Mouse (Mus musculus) cerebellum, postnatal 36 days (tissue): ENCODE results near the gene Tmem200a.
"Not testable (repeated sequence)": the region's sequence is repeated elsewhere in the genome, so short reads cannot be mapped to it uniquely, and the experiment has no call there.

Source experiments
- DNase-seq, 2 experiments: peaks; one replicate each; pipeline ENCODE4 v3.0.0; 2021 to 2022; ENCODE audit warnings: mixed read lengths in 2 of 2

Gene Tmem200a

GRCm38 (mm10) chr10:25962863-25963262 is 116.0 kb downstream of the Tmem200a start:
- DNase-seq = no peak

GRCm38 (mm10) chr10:25961066-25961465 is 117.8 kb downstream of the Tmem200a start:
- no peak for DNase-seq

DNA sequence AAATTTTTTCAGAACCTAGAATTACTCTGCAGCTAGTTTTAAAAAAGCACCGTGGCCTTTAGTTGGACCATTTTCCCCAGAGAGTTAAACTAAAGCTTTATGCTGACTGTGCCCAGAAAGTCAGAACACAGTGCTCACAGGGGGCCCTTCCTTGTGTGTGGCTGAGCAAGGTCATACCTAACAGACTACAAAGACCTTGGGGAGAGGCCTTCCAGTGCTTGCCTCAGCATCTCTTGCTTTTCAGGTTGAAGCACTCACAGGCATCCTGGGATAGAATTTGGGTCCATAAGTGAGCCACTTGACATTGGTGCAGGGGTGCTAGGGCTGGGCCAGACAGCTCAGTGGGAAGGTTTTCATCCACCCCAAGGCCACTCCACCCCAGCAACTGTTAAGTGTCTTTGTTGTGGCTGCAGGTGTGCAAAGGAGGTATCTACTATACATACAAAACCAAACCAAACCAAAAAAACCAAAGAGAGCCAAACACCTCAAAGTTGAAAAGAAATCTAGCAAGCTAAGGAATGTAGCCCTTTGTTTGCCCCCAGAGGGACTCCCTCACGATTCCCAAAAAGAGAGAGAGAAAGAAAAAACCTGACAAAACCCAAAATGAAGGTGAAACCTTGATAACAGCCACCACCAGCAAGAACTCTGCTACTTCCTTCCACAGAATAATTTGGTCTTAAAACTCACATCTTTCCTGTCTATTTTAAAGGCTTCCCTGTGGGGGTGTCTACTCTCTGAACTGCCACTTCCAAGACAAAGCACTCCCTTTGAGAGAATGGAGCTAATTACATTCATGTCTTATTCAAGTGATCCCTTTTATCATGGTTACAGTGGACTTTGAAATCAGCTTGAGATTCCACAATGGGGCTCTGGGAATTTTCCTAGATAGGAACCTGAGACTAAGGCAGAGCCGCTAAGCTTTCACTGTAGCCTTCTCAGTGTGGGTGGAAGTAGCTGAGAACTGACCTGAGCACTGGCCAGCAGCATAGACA is 119.8 kb downstream of the Tmem200a start:
- DNase-seq = no peak

DNA sequence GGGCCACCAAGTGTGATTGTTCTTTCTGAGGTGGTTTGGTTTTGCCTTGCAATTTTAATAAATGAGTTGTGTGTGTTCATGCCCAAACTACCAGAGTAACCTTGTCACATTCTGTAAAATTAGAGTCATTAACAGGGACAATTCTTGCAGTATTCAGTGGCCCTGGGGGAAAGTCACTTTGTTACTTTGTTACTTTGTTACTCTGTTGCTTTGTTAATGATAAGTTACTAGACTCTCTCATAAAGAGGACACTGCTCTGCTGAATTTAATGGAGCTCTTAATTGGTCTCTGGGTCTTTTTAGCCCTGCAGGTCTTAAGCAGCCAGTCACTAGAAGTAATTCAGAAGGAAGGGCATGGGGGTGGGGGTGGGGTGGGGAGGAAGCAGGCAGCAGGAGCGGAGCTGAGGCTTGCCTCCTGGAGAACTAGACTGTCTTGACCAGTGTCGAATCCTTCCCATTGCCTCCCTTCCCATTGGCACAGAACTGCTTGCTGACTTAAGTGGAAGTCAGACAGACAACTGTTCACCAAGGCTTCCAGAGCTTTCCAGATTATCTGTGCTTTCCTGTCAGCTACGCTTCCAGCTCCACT is 124.1 kb downstream of the Tmem200a start:
- no peak for DNase-seq

DNA sequence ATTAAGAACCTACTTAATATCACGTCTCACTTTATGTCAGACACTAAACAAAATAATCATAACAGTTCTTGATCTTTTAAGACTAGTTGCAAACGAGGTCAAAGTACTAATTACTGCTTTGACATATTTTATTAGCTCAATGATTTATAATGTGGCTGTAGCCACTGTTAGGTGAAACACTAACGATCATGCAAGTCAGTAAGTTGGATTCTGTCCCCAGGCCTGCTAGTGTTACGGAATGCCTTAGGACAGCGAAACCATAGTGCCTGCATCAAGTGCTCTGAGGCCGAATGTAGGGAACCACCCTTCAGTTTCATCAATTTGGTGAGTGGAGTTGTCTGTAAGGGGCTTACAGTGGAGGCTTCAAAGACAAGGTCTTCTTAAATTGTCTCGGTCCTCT is 126.0 kb downstream of the Tmem200a start:
- no peak for DNase-seq

DNA sequence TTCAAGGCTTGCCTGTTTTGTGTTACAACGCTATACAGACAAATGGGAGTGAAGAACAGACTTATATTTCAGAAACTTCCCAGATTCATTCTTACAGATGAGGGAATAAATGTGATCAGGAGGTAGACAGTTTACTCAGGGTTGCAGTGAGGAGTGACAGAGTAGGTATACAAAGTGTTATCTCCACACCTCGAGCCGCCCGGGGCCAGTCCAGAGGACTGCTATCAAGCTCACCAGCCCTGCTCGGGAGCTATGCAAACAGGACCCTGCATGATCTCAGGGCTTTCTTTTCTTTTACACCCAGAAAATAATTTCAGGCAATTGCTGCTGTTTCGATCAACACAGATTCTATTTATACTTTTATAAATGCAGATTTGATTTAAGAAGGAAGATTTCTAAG is 126.7 kb downstream of the Tmem200a start:
- DNase-seq = no peak

DNA sequence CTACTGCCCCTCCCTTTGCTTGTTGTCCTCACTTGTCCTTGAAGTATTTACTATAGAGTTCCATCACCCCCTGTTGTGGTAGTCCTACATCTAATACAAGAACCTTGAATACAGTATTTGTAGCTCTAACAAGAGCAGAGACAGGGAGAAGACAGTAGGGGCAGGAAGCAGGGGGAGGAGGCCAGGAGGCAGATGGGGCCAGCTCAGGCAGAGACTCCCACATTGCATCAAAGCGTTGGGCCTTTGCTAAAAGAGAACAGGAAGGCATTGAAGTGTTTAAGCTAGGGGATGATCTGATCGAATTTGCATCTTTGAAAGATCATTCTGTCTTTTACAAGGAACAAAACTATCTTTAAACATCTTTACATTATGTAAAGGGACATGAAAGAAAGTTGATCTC is 133.0 kb downstream of the Tmem200a start:
- DNase-seq = no peak

- DNase-seq = no peak
Measured at GRCm38 (mm10) chr10:25944641-25945040, 134.2 kb downstream of the Tmem200a start.

- no peak for DNase-seq
Measured at GRCm38 (mm10) chr10:25931796-25932195, 147.1 kb downstream of the Tmem200a start.

DNA sequence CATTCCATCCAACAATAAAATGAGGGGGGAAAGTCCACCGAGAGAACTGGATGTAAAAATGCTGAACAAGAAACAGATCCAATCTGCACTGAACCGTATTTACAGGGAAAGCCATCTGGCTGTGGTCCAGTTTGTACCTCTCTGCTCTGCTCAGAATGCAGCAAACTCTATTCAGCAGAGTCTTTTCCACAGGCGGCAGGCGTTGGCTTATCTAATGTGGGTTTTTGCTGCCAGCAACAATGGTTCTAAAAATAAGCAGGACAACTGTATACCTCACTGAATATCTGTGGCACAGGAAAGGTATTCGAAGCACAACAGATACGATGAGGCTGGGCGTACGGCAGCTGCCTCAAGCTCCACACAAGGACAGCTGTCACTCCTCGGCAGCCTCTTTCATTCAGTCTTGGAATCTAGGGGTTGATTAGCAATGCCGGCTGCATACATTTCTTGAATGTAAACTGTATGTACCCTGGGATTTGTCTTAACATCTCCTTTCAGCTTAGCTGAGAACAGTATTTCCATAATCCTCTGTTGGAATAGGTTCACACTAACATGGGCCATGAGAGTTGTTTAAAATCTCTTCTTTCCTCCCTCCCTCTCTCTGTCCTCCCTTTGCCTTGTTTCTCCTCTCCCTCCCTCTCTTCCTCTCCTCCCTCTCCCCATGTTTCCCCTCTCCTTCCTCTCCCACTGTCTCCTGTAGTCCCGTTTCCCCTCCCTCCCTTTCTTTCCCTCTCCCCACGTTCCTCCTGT is 149.3 kb downstream of the Tmem200a start:
- peak; percentile 9 to 22 for DNase-seq

GRCm38 (mm10) chr10:25928861-25929368 is 149.9 kb downstream of the Tmem200a start:
- DNase-seq = no peak

- no peak for DNase-seq
Measured at GRCm38 (mm10) chr10:25928448-25928786, 150.4 kb downstream of the Tmem200a start.

DNA sequence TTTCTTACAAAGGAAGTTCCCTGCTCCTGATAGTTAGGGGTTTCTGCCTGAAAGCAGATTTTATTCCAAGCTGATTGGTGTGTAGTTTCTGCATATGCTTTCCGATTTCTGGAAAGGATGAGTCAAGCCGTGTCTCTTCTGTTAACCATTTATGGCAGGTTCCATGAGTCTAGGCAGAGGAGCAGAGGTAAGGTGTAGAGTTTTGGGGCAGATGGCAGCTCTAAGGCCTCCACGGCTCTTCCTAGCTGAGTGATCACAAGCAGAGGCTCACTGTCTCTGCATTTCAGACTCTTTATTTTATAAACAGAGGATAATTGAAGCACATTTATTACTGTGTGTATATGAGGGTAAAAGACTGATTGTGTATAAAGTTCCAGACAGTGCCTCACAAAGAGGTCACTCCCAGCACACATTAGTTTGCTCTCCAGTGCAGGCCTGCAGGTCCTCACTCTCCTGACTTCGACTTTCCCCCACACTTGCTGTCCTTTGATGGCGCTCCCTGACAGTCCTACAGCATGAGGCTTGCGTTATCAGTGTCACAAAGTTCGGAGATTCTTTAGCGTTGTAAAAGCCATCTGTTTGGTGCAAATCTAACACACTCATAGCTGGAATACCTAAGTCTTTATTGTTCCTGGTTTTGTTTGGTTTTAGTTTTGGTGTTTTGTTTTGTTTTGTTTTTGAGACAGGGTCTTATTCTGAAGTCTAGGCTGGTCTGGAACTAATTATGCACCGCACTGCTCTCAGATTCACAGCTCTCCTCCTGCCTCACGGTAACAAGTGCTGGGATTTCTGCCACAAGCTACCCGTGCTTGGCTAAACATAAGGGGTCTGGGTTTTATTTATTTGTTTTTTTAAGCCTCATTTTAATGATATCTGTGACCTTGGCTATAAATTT is 151.1 kb downstream of the Tmem200a start:
- DNase-seq = no peak

DNA sequence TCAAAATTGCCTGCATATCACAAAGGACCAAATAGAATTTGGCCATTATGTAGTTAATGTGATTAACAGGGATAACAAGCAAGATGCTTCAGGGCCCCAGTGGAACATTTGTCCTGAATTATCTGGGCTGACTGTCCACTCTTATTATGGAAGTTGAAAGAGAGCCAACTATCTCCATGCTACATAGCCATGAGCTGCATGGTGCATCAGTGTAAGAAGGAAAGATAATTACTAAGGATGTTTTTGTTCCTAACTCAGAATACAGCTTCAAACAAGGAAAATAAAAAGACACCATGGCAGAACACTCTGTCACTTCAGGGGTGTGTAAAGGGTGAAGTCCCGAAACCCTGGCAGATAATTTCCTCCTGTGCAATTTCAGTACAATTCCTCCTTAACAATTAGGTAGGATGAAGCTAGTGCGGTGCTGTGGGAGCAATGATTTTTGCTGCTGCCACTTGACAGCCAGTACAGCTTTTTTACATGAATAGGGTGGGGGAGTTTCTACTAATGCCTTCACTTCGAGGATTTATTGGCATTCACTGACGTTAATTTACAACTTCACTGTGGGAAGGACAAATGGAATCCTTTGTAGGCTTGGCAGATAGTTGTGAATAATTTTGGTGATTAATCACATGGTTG is 158.1 kb downstream of the Tmem200a start:
- DNase-seq = no peak

GRCm38 (mm10) chr10:25918103-25918502 is 160.7 kb downstream of the Tmem200a start:
- no peak for DNase-seq

DNA sequence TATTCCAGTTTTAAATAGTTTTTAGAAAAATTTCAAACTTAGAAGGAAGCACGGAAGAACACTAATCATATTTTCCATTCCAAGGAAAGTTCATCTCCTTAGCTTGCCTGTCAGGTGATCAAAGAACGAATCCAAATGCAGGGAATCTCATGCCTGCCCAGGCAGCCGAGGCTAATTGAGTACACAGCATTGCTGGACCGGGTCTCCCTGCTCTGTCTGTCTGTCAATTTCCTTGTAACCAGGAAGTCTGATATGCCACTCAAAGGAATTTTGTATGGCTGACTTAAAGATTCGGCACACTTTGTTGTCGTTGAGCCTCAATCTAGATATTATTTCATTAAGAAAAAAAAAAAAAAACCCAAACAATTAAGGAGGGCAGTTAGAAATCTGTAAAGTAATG is 168.6 kb downstream of the Tmem200a start:
- no peak for DNase-seq

DNA sequence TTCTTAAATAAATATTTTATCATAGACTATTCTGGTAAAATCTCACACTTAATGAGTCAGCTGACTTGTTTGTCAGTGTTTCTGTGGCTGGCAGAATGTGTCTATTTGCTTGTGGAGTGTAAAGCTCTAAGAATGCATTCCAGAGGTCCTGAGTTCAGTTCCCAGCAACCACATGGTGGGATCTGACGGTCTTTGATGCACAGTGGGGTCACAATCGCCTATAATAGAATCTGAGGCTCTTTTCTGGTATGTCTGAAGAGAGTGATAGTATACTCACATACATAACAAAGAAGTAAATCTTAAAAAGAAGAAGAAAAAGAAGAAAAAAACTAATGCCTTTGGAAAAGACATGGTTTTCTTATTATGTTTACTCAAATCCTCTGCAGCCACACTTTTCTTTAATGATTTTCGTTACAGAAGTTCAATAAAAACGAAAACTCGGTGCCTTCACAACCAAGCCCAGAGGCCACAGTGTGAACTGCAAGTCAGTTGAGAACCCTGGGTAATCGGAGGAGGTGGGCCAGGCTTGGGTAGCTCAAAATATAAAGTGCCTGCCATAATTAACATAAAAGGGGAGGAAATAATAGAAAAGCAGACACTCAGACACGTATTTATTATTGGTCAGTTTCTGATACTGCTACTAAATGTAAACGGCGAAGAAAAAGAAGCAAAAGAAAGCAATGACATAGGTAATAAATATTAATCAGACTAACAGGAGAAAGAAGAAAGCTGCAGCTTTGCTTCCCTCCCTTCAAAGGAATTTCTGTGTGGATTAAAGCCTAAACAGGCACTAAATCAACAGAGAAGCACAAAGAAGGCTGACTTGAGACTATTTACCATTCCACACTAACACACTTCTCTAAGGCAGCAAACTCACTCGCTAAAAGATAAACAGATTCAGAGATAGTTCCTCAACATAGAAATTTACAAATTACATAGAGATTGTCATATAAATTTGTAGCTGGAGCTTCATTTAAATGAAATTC is 170.5 kb downstream of the Tmem200a start:
- DNase-seq = no peak

DNA sequence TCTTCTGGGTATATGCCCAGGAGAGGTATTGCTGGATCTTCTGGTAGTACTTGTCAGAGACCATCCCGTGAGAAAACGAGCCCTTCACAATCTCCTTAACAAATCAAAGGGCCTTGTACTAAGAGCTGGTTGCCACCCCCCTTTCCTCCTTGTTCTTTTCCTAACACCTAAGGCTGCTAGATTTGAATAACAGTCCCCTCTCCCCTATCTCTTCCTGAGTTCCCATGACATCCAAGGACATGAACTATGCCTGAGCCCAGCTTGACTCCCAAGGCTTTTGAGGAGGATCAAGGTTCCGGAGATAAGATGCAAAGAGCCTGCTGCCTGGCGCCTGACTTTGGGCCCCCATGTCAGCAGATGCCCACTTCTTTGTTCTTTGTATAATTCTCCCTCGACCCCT is 184.7 kb downstream of the Tmem200a start:
- not testable (repeated sequence) for DNase-seq

GRCm38 (mm10) chr10:25887225-25887624 is 191.6 kb downstream of the Tmem200a start:
- no peak for DNase-seq

- DNase-seq = no peak
Measured at GRCm38 (mm10) chr10:25884512-25884911, 194.3 kb downstream of the Tmem200a start.
